In the genomic region with DNA sequence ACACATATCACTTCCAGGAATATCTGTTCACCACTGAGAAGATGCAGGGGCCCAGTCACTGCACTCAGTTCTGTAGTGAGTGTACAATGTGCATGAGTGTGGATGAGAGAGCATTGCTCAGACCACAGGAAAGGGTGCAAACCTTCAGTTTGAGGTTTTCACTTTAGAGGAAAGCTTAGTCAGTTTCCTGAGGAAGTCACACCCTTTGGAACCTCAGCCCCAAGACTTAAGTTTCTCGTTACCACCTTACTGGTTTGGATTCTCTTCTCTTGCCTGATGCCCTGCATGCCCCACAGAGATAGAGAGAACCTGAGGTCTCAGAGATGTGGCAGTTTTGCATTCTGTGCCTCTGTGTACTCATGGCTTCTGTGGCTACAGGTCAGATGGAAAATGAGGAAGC, we compare ENCODE assay signal across 14 mouse cellular contexts. TPM values are rescaled to one million over a fixed set of nuclear protein-coding genes. Genes with fewer than 3 reads are reported as not detected.
DNase-seq lines count a peak whose midpoint lies in the region; ATAC-seq and TF ChIP-seq lines count a peak whose summit lies in the region.
"Had no signal": no experiment of that assay in that cellular context is flagged by ENCODE, and none has a peak within 500 bp of the region (broad histone marks: within the 10 kb centered on the region; RNA-seq: fewer than 3 reads in every experiment).

No protein-coding gene starts in this region.

- no peak for TF ChIP-seq CTCF in bone marrow, adult 2 months (IDR thresholded peaks at IDR 0.05; ENCODE audit: control insufficient read depth, insufficient read depth, low read length)
- TF ChIP-seq CTCF in liver, embryonic 14.5 days (IDR thresholded peaks at IDR 0.05; ENCODE audit: low read depth) = no peak
- no peak for TF ChIP-seq CTCF in small intestine, adult 2 months (IDR thresholded peaks at IDR 0.05; ENCODE audit: extremely low read depth, insufficient read length, insufficient replicate concordance, low read depth, low read length)

- H3K4me1 ChIP-seq in bone marrow, adult 2 months (ENCODE audit: control insufficient read depth, insufficient read depth, low read length) = peaks cover 1% of the 10 kb centered on the region; the same call in 1 of the 2 replicates
- H3K4me1 ChIP-seq in liver, embryonic 14.5 days (replicated peaks; ENCODE audit: control insufficient read depth in 2 of 2, insufficient read depth in 2 of 2, low read length in 1 of 2) = peaks cover 0 to 6% of the 10 kb centered on the region in 2 experiments; a peak in 2 of 4 replicates
- peaks cover 3% of the 10 kb centered on the region; the same call in 1 of the 2 replicates for H3K4me1 ChIP-seq in small intestine, adult 2 months (ENCODE audit: control insufficient read depth, insufficient read depth, insufficient read length, low read length)

- H3K4me3 ChIP-seq in bone marrow, adult 2 months (replicated peaks; ENCODE audit: control insufficient read depth, low read depth, low read length) = no peak overlapping the region
- no peak overlapping the region for H3K4me3 ChIP-seq in liver, embryonic 14.5 days (ENCODE audit: insufficient read depth in 1 of 2, low read depth in 2 of 2, low read length in 2 of 2)
- H3K4me3 ChIP-seq in small intestine, adult 2 months (ENCODE audit: low read depth, low read length) = no peak overlapping the region

- H3K9me3 ChIP-seq in liver, embryonic 14.5 days (ENCODE audit: control insufficient read depth, low read length) = no peaks in the 10 kb centered on the region

- peak; percentile 88 for ATAC-seq in CD4-positive, CD25-positive, alpha-beta regulatory T cell, adult 4 months
- ATAC-seq in liver, embryonic 14.5 days (ENCODE audit: insufficient read depth) = 0 out of 2 replicates have a peak, but pooled peaks have one; percentile 47
- ATAC-seq: intestine, embryonic 16.5 days had no signal

- no peak overlapping the region for H3K9ac ChIP-seq in liver, embryonic 14.5 days (replicated peaks)

- peak overlapping the region; percentile 87 for H3K27ac ChIP-seq in bone marrow, adult 2 months (ENCODE audit: control insufficient read depth, insufficient read depth, low read depth, low read length, poor library complexity)
- no peak overlapping the region for H3K27ac ChIP-seq in liver, embryonic 14.5 days
- H3K27ac ChIP-seq in small intestine, adult 2 months (ENCODE audit: insufficient read depth, low read depth, low read length) = peak overlapping the region; percentile 7; the same call in 1 of the 2 replicates

- 0% methylated on average over 1 of the region's 1 CpGs for WGBS in bone marrow, adult 2 months
- WGBS in liver, embryonic 14.5 days (ENCODE audit: insufficient replicate concordance) = 14% methylated on average over 1 of the region's 1 CpGs
- WGBS in small intestine, adult 2 months = 47% methylated on average over 1 of the region's 1 CpGs

- H3K27me3 ChIP-seq in liver, embryonic 14.5 days (ENCODE audit: control insufficient read depth, insufficient read depth, low read length) = no peaks in the 10 kb centered on the region
- no peaks in the 10 kb centered on the region for H3K27me3 ChIP-seq in small intestine, adult 2 months (ENCODE audit: control insufficient read depth, insufficient read depth, low read length)

- peak in 1 of 3 experiments; percentile 31 for DNase-seq in liver, embryonic 14.5 days (ENCODE audit: low read depth in 3 of 3, low spot score in 3 of 3)
- DNase-seq in right cerebral cortex, postnatal 36 days (ENCODE audit: low spot score in 2 of 2) = no peak
- no peak for DNase-seq in urinary bladder, postnatal 25 days (ENCODE audit: low spot score)
- DNase-seq in urinary bladder, postnatal 14 days (ENCODE audit: low spot score) = no peak
- DNase-seq: gastrocnemius, postnatal 10 days; retina, postnatal 1 day had no signal

- no peaks in the 10 kb centered on the region for H3K36me3 ChIP-seq in liver, embryonic 14.5 days (replicated peaks; ENCODE audit: control insufficient read depth, insufficient read depth, low read depth)
- H3K36me3 ChIP-seq in small intestine, adult 2 months (ENCODE audit: control insufficient read depth, insufficient read depth, low read length) = no peaks in the 10 kb centered on the region

- TF ChIP-seq POLR2A in bone marrow, adult 2 months (IDR thresholded peaks at IDR 0.05; ENCODE audit: borderline replicate concordance, control insufficient read depth, low read depth, low read length) = no peak
- TF ChIP-seq POLR2A in small intestine, adult 2 months (IDR thresholded peaks at IDR 0.05; ENCODE audit: low read depth, low read length) = no peak

- TF ChIP-seq EP300 in liver, embryonic 14.5 days (IDR thresholded peaks at IDR 0.05; ENCODE audit: low read depth) = no peak

- H3K4me2 ChIP-seq in liver, embryonic 14.5 days (ENCODE audit: low read depth) = no peak overlapping the region

RNA-seq across cellular contexts. Expression of a gene that starts 3.7 kb away (rescaled TPM):
- under 1 TPM; 0.33 to 0.46 TPM for polyA plus RNA-seq in CD4-positive, CD25-positive, alpha-beta regulatory T cell, adult 4 months (2017; shearing (Covaris generic))
- not detected in 2 replicates for polyA plus RNA-seq in bone marrow, adult 2 months (2011; ENCODE audit: insufficient read depth, insufficient read length, low replicate concordance, missing spikeins)
- polyA plus RNA-seq in liver, embryonic 14.5 days (2012; rRNA removed) = not detected in 2 replicates
- polyA plus RNA-seq in liver, embryonic 14.5 days (2014; fragmentation: Nextera tagmentation; extraction: Ambion mirVana) = not detected in 2 replicates
- not detected in 2 replicates for polyA plus RNA-seq in small intestine, adult 2 months (2012; rRNA removed)
- polyA plus RNA-seq: heart, postnatal 0 days; intestine, embryonic 16.5 days; large intestine, adult 2 months; lung, embryonic 16.5 days; stomach, embryonic 16.5 days had no signal

RNA-seq across cellular contexts. Expression of a gene that starts 9.2 kb away (rescaled TPM):
- not detected for polyA plus RNA-seq in CD4-positive, CD25-positive, alpha-beta regulatory T cell, adult 4 months (2017; shearing (Covaris generic))
- polyA plus RNA-seq in bone marrow, adult 2 months (2011; ENCODE audit: insufficient read depth, insufficient read length, low replicate concordance, missing spikeins) = not detected in 2 replicates
- polyA plus RNA-seq in liver, embryonic 14.5 days (2012; rRNA removed) = not detected in 2 replicates
- not detected in 2 replicates for polyA plus RNA-seq in liver, embryonic 14.5 days (2014; fragmentation: Nextera tagmentation; extraction: Ambion mirVana)
- polyA plus RNA-seq in small intestine, adult 2 months (2012; rRNA removed) = not detected in 2 replicates
- polyA plus RNA-seq: heart, postnatal 0 days; intestine, embryonic 16.5 days; large intestine, adult 2 months; lung, embryonic 16.5 days; stomach, embryonic 16.5 days had no signal

RNA-seq across cellular contexts. Expression of a gene that starts 49.4 kb away (rescaled TPM):
- not detected for polyA plus RNA-seq in CD4-positive, CD25-positive, alpha-beta regulatory T cell, adult 4 months (2017; shearing (Covaris generic))
- polyA plus RNA-seq in bone marrow, adult 2 months (2011; ENCODE audit: insufficient read depth, insufficient read length, low replicate concordance, missing spikeins) = not detected in 2 replicates
- not detected in 2 replicates for polyA plus RNA-seq in liver, embryonic 14.5 days (2012; rRNA removed)
- polyA plus RNA-seq in liver, embryonic 14.5 days (2014; fragmentation: Nextera tagmentation; extraction: Ambion mirVana) = not detected in 2 replicates
- not detected in 2 replicates for polyA plus RNA-seq in small intestine, adult 2 months (2012; rRNA removed)
- polyA plus RNA-seq: heart, postnatal 0 days; intestine, embryonic 16.5 days; large intestine, adult 2 months; lung, embryonic 16.5 days; stomach, embryonic 16.5 days had no signal
